Mouse (Mus musculus): ENCODE measurements around the gene Il21r. TPM values are rescaled to one million over a fixed set of nuclear protein-coding genes. Genes with fewer than 3 reads are reported as not detected.

Gene Il21r
- total and polyA plus RNA-seq, 3 experiments: 0.06 TPM; not detected in 2

GRCm38 (mm10) chr7:125618016-125618415, 14.8 kb downstream of the Il21r start (continued):
- no peak for TF ChIP-seq USF2 (IDR thresholded peaks at IDR 0.05; ENCODE audit: borderline replicate concordance in 1 of 2, insufficient read depth in 1 of 2, low read depth in 1 of 2, low read length in 2 of 2)
- TF ChIP-seq CHD2 (IDR thresholded peaks at IDR 0.05; ENCODE audit: low read length): no peak

GRCm38 (mm10) chr7:125620077-125620476, 16.8 kb downstream of the Il21r start:
- Histone ChIP-seq H3K4me3 (ENCODE audit: control insufficient read depth in 1 of 2, insufficient read depth in 1 of 2, low read depth in 2 of 2, low read length in 2 of 2) (no peak overlapping the region), H3K27ac (ENCODE audit: control insufficient read depth, low read depth, low read length) (no peak overlapping the region), H3K4me1 (ENCODE audit: control insufficient read depth in 1 of 2, insufficient read depth in 2 of 2, low read length in 2 of 2) (0 out of 4 replicates have a peak, but pooled peaks cover 0 to 8% of the 10 kb centered on the region in 2 experiments), H3K9ac (ENCODE audit: control insufficient read depth, low read depth, low read length, poor library complexity, severe bottlenecking) (no peak overlapping the region), H3K79me2 (ENCODE audit: control insufficient read depth, insufficient read depth, low read length, poor library complexity) (no peaks in the 10 kb centered on the region), H3K36me3 (ENCODE audit: control insufficient read depth in 1 of 2, insufficient read depth in 2 of 2, low read length in 2 of 2) (no peaks in the 10 kb centered on the region), H3K9me3 (replicated peaks; ENCODE audit: insufficient read depth, low read length) (no peaks in the 10 kb centered on the region), H3K27me3 (ENCODE audit: control insufficient read depth in 1 of 2, insufficient read depth in 2 of 2, low read length in 2 of 2) (0 out of 4 replicates have a peak, but pooled peaks cover 0 to 2% of the 10 kb centered on the region in 2 experiments)
- TF ChIP-seq NRF1 (IDR thresholded peaks at IDR 0.05; ENCODE audit: insufficient read depth, low read depth, low read length, poor library complexity, severe bottlenecking): no peak
- TF ChIP-seq ZNF384 (IDR thresholded peaks at IDR 0.05; ENCODE audit: low read depth, low read length): peak; percentile 68
- no peak for TF ChIP-seq CTCF (IDR thresholded peaks at IDR 0.05 in 2 of 3, conservative IDR thresholded peaks at IDR 0.05 in 1 of 3; ENCODE audit: control insufficient read depth in 1 of 3, insufficient read depth in 1 of 3, low read depth in 2 of 3, low read length in 3 of 3, poor library complexity in 1 of 3, severe bottlenecking in 1 of 3)
- DNase-seq (ENCODE audit: low read depth, low spot score): peak; percentile 54

GRCm38 (mm10) chr7:125622741-125623685, 19.8 kb downstream of the Il21r start:
- no peak for DNase-seq (ENCODE audit: low read depth, low spot score)
- no peak overlapping the region for H3K27ac ChIP-seq (ENCODE audit: control insufficient read depth, low read depth, low read length)
- no peak for TF ChIP-seq NELFE (IDR thresholded peaks at IDR 0.05; ENCODE audit: low read depth, low read length)
- TF ChIP-seq USF2 (IDR thresholded peaks at IDR 0.05; ENCODE audit: borderline replicate concordance in 1 of 2, insufficient read depth in 1 of 2, low read depth in 1 of 2, low read length in 2 of 2): no peak
- TF ChIP-seq ELF1 (IDR thresholded peaks at IDR 0.05; ENCODE audit: low read depth, low read length): no peak
- no peak for TF ChIP-seq KAT2A (conservative IDR thresholded peaks at IDR 0.05; ENCODE audit: low read depth, low read length)
- TF ChIP-seq NRF1 (IDR thresholded peaks at IDR 0.05; ENCODE audit: insufficient read depth, low read depth, low read length, poor library complexity, severe bottlenecking): no peak
- no peak for TF ChIP-seq ZC3H11A (IDR thresholded peaks at IDR 0.05; ENCODE audit: low read depth, low read length)
- TF ChIP-seq E2F4 (IDR thresholded peaks at IDR 0.05; ENCODE audit: borderline replicate concordance, low read depth, low read length): no peak
- TF ChIP-seq HCFC1 (IDR thresholded peaks at IDR 0.05; ENCODE audit: low read depth, low read length): no peak
- no peak for TF ChIP-seq MXI1 (IDR thresholded peaks at IDR 0.05; ENCODE audit: low read depth, low read length)
- TF ChIP-seq EP300 (IDR thresholded peaks at IDR 0.05; ENCODE audit: low read depth in 1 of 2, low read length in 2 of 2): no peak
- TF ChIP-seq TAL1 (IDR thresholded peaks at IDR 0.05; ENCODE audit: low read length): no peak
- no peak for TF ChIP-seq GABPA (IDR thresholded peaks at IDR 0.05; ENCODE audit: low read depth, low read length)
- no peak for TF ChIP-seq POLR2A (IDR thresholded peaks at IDR 0.05; ENCODE audit: control insufficient read depth in 1 of 2, insufficient read depth in 1 of 2, low read depth in 1 of 2, low read length in 2 of 2, poor library complexity in 1 of 2)
- no peak for TF ChIP-seq BHLHE40 (IDR thresholded peaks at IDR 0.05; ENCODE audit: borderline replicate concordance, low read depth, low read length)
- TF ChIP-seq ETS1 (IDR thresholded peaks at IDR 0.05; ENCODE audit: low read depth, low read length): no peak
- TF ChIP-seq MYC (IDR thresholded peaks at IDR 0.05; ENCODE audit: low read depth, low read length): no peak
- TF ChIP-seq POLR2AphosphoS5 (IDR thresholded peaks at IDR 0.05; ENCODE audit: borderline replicate concordance, low read depth, low read length): no peak
- no peak overlapping the region for H3K4me3 ChIP-seq (ENCODE audit: control insufficient read depth in 1 of 2, insufficient read depth in 1 of 2, low read depth in 2 of 2, low read length in 2 of 2)
- H3K9me3 ChIP-seq (replicated peaks; ENCODE audit: insufficient read depth, low read length): no peaks in the 10 kb centered on the region
- H3K27me3 ChIP-seq (ENCODE audit: control insufficient read depth in 1 of 2, insufficient read depth in 2 of 2, low read length in 2 of 2): peaks cover 0 to 2% of the 10 kb centered on the region in 2 experiments; a peak in 1 of 4 replicates
- no peak overlapping the region for H3K9ac ChIP-seq (ENCODE audit: control insufficient read depth, low read depth, low read length, poor library complexity, severe bottlenecking)
- no peaks in the 10 kb centered on the region for H3K79me2 ChIP-seq (ENCODE audit: control insufficient read depth, insufficient read depth, low read length, poor library complexity)
- H3K4me1 ChIP-seq (ENCODE audit: control insufficient read depth in 1 of 2, insufficient read depth in 2 of 2, low read length in 2 of 2): 0 out of 4 replicates have a peak, but pooled peaks cover 0 to 8% of the 10 kb centered on the region in 2 experiments
- H3K36me3 ChIP-seq (ENCODE audit: control insufficient read depth in 1 of 2, insufficient read depth in 2 of 2, low read length in 2 of 2): no peaks in the 10 kb centered on the region
